Mouse (Mus musculus) erythroblast, adult 5-6 weeks (primary cell): ENCODE measurements around the gene Zc3h4. TPM values are rescaled to one million over a fixed set of nuclear protein-coding genes. Genes with fewer than 3 reads are reported as not detected.
"Not testable (repeated sequence)": the region's sequence is repeated elsewhere in the genome, so short reads cannot be mapped to it uniquely, and the experiment has no call there.

Experiments
- ATAC-seq: replicated peaks from 2 replicates; pipeline ENCODE4 v1.8.0; 2016; ENCODE audit warnings: moderate number of reproducible peaks, mild to moderate bottlenecking, moderate TSS enrichment, inconsistent platforms; ENCODE audit not compliant: poor library complexity, low FRiP score, severe bottlenecking
- total RNA-seq, 2 experiments: library from RNA; stranded (forward) in 1 of 2; stranded (reverse) in 1 of 2; fragments of 150-400 nt in 1 of 2; fragments of 200-764, 138-1000 nt in 1 of 2; gene quantifications; 2 replicates each; pipeline versions ENCODE4 v1.2.3 to v1.2.4; 2015 to 2017; ENCODE audit warnings: low replicate concordance in 2 of 2

Zc3h4 gene
- total RNA-seq (2015; ENCODE audit: low replicate concordance) (37.4 and 37.7 TPM in 2 replicates), total RNA-seq (2017; ENCODE audit: low replicate concordance) (82.9 and 103 TPM in 2 replicates)

- ATAC-seq: peak; percentile 22
Observed at GRCm38 (mm10) chr7:16400689-16401611, at the start of gene Zc3h4. Gene Zc3h4 (plus strand): TSS chr7:16400910.

GRCm38 (mm10) chr7:16355854-16356594 is 44.7 kb upstream of the Zc3h4 start:
- ATAC-seq: no peak

DNA sequence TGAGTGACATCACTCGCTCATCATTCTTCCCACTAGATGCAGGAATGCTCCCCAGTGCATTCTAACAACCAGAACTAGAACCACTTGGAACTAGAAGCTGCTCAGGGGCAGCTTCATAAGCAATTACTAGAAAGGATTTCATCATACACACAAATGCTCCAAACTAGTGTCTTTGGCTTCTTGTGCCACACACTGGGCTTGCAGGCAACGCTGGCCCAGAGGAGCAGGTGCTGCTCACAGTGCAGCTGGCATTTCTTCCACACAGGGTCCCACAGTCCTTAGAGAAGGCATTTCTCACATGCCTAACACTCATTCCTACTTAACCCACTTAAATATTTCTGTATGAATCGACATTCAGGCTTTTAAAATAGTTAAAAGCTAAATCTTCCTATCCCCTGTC is 43.1 kb upstream of the Zc3h4 start:
- no peak for ATAC-seq

DNA sequence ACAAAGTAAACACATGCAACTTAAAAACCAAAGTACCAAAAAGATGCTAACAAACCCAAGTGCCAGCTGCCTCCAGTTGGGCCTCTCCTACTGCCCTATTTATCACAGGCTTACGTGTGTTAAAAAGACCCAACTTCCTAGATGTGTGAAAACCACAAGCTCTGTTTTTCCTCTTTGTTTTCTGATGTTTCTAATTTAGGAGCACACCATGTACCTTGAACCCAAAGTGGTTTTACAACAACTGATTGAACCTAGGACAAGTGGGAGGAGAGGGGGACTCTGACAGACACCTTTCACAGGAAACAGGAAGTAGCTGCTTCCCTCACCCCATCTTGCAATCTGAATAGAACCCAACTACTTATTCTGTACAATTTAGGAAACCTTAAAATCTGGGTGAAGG is 36.4 kb upstream of the Zc3h4 start:
- ATAC-seq: no peak

DNA sequence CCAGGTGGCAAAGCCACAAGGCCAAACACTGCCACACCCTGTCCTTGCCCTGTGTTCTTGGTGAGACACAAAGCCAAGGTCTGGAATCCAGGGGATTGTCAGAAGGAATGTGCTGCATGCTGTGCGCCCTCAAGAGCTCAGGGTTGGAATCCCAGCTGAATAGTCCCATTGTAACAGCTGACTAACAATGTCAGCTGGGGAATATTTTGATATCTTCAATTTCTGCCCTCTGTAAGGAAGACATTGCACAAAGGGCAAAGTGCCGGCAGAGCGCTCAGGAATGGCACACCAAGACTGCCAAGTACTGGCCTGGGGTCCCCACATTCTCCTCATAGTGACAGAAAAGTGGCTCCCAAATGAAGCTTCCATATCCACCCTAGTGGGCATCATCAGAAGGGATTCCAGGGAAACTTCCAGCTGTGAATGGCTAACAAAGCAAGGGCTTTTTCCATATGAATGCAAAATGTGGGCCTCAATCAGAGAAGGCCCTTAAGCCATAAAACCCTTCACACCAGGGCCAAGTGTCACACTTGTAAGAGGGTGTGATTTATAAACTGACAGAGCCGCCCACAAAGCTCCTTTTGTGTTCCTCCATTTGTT is 35.7 kb upstream of the Zc3h4 start:
- ATAC-seq: no peak

DNA sequence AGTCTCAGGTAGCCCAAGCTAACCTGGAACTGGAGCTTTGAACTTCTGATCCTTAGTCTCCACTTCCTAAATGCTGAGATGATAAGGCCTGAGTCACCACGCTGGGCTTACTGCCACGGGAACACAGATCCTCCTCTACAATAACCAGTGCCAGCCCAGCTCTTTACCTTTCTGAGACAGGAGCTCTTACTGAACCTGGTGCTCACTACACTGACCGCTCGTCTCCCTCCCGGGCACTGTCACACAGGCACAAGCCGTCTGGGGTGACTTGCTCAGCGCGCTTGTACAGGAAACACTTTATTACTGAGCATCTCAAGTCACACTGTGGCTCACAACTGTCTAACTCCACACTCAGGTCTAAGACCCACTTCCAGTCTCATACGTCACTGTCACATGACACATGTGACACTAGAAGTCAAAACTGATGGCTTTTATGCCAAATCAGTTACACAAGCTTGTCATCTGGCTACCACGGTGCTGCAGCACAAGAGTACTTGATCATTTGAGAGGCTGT is 34.5 kb upstream of the Zc3h4 start:
- no peak for ATAC-seq

DNA sequence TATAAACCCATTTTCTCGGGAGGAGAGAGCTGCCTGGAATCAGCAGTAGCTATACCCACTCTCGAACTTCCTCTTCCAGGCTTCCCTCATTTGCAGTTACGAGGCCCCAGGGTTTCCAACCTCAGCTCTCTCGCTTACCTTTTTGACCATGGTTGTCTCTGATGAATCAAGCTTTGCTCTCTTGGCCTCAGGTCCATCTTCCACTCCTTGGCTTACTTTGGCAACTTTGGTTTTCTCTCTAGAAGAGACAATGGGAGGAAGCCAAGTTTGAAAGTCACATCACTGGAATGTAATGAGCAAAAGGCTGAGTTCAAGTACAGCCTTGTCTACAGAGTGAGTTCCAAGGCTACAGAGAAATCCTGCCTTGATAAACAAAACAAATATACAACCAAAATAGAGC is 34.0 kb upstream of the Zc3h4 start:
- no peak for ATAC-seq

DNA sequence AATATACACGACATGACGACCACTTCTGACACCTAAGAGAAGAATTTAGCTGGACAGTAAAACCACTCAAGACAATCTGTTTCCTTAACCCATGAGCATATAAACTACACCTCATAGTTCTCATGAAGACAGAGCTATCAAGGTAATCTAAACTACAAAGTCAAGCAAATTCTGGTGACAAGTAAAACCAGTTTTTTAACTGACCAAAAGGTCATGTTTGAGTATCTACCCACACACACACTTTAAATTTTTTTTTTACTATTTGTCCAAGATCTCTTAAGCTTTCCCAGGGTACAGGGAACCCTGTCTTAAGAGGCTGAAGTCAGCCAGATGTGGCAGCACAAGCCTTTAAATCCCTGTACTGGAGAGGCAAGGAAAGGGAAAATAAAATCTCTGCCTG is 31.9 kb upstream of the Zc3h4 start:
- ATAC-seq: no peak

- ATAC-seq: no peak
Observed at GRCm38 (mm10) chr7:16370596-16370995, 30.1 kb upstream of the Zc3h4 start.

- ATAC-seq: peak; percentile 71
Observed at GRCm38 (mm10) chr7:16373719-16374118, 27.0 kb upstream of the Zc3h4 start.

- no peak for ATAC-seq
Observed at GRCm38 (mm10) chr7:16374989-16375388, 25.7 kb upstream of the Zc3h4 start.

DNA sequence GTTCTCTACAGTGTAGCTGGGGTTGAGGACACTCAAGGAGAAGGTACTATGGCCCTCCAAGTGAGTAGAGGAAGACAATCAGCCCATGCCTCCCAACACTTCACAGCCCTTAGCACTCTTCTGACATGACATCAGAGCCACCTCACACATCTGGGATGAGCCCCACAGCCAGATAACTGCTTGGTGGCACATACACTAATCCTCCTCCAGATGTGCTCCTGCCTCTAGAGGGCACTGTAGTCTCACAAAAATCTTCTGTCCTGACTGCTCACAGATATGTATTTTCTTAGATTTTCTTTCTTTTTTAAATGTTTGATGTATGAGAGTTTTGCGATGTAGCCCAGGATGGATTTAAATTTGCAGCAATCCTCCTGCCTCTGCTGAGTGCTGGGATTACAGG is 24.2 kb upstream of the Zc3h4 start:
- peak; percentile 78 for ATAC-seq

- ATAC-seq: peak; percentile 99
Observed at GRCm38 (mm10) chr7:16387160-16388041, 13.3 kb upstream of the Zc3h4 start, which contains the start of gene Sae1. Gene Sae1 (minus strand): TSS chr7:16387806.

DNA sequence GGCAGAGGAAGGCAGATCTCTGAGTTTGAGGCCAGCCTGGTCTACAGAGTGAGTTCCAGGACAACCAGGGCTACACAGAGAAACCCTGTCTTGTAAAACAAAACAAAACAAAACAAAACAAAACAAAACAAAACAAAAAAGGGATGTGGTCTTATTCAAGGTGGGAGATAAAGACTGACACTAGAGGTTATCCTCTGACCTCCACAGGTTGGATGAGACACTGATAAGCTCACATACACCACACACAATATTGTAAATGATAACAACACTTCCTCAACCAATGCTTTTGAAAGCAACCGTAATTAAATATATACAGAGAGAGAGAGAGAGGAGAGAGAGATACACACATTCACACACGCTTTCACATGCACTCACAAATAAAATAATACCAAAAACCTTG is 10.8 kb upstream of the Zc3h4 start:
- not testable (repeated sequence) for ATAC-seq

DNA sequence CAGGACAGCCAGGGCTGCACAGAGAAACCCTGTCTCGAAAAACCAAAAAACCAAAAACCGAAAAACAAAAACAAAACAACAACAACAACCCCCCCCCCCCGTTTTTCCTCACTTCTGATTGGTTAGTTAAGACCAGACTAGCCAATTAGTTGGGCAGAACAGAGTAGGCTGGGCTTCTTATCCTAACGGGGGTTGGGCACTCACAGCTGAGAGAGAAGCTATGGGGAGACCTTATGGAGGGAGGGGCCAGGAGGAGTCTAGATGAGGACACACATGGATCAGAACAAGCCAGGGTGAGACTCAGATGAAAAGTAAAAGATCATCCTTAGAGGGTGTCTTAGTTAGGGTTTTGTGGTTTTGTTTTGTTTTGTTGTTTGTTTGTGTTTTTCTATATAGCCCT is 7.8 kb upstream of the Zc3h4 start:
- ATAC-seq: no peak

GRCm38 (mm10) chr7:16395944-16396343 is 4.8 kb upstream of the Zc3h4 start:
- no peak for ATAC-seq

GRCm38 (mm10) chr7:16397465-16397864 is 3.2 kb upstream of the Zc3h4 start:
- ATAC-seq: no peak

GRCm38 (mm10) chr7:16398387-16399050 is 2.2 kb upstream of the Zc3h4 start:
- ATAC-seq: no peak
